In the genomic region with DNA sequence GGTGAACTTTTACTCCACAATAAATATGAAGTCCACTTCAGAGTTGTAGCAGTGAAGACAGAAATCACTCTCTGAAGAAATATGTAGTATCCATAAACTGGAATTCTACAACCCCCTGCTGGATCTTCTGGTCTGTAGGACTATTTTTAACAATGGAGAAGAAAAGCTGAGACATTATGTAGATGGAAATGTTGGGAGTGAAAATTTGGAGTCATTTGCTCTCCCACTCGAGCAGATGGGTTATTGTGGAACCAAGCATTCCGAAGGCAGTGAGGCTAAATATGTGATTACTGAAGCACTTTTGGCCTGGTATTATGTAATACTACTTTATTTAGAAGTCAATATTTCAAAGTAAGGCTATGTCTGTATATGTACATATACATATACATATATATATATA, we compare ENCODE assay signal across 23 mouse cellular contexts.
DNase-seq lines count a peak whose midpoint lies in the region; ATAC-seq lines count a peak whose summit lies in the region.
"Had no signal": no experiment of that assay in that cellular context is flagged by ENCODE, and none has a peak within 500 bp of the region (broad histone marks: within the 10 kb centered on the region; RNA-seq: fewer than 3 reads in every experiment).

No protein-coding gene starts in this region.

- H3K4me3 ChIP-seq in hindbrain, embryonic 14.5 days (replicated peaks; ENCODE audit: low read length), result no peak overlapping the region
- no peak overlapping the region for H3K4me3 ChIP-seq in hindbrain, embryonic 12.5 days
- H3K4me3 ChIP-seq: embryonic facial prominence, embryonic 13.5 days; forebrain, embryonic 12.5 days; heart, embryonic 10.5 days; hindbrain, embryonic 15.5 days had no signal

- H3K27me3 ChIP-seq in hindbrain, embryonic 14.5 days (ENCODE audit: control insufficient read depth, insufficient read depth, low read length), result no peaks in the 10 kb centered on the region
- H3K27me3 ChIP-seq in hindbrain, embryonic 12.5 days, result no peaks in the 10 kb centered on the region
- H3K27me3 ChIP-seq: CH12.LX; embryonic facial prominence, embryonic 13.5 days; forebrain, embryonic 12.5 days; hindbrain, embryonic 15.5 days; Patski had no signal

- H3K9me3 ChIP-seq in hindbrain, embryonic 14.5 days (ENCODE audit: control insufficient read depth, low read length), result no peaks in the 10 kb centered on the region
- H3K9me3 ChIP-seq in hindbrain, embryonic 12.5 days (replicated peaks), result no peaks in the 10 kb centered on the region
- H3K9me3 ChIP-seq: embryonic facial prominence, embryonic 13.5 days; forebrain, embryonic 12.5 days; heart, embryonic 10.5 days; hindbrain, embryonic 15.5 days had no signal

- no peak overlapping the region for H3K9ac ChIP-seq in hindbrain, embryonic 14.5 days
- no peak overlapping the region for H3K9ac ChIP-seq in hindbrain, embryonic 12.5 days
- H3K9ac ChIP-seq: embryonic facial prominence, embryonic 13.5 days; forebrain, embryonic 12.5 days; hindbrain, embryonic 15.5 days had no signal

- H3K4me1 ChIP-seq in hindbrain, embryonic 14.5 days (replicated peaks; ENCODE audit: control insufficient read depth, insufficient read depth, low read length), result no peaks in the 10 kb centered on the region
- H3K4me1 ChIP-seq in hindbrain, embryonic 12.5 days, result no peaks in the 10 kb centered on the region
- H3K4me1 ChIP-seq: embryonic facial prominence, embryonic 13.5 days; forebrain, embryonic 12.5 days; heart, embryonic 10.5 days; hindbrain, embryonic 15.5 days had no signal

- no peak for ATAC-seq in hindbrain, embryonic 14.5 days (ENCODE audit: low FRiP score)
- no peak for ATAC-seq in hindbrain, embryonic 12.5 days (ENCODE audit: low FRiP score)
- ATAC-seq: activated CD4-positive, CD25-positive, alpha-beta regulatory T cell, adult 4 months; forebrain, embryonic 16.5 days; Patski had no signal

- peak; percentile 9 for DNase-seq in hindbrain, embryonic 14.5 days (ENCODE audit: low spot score)
- DNase-seq in left cerebral cortex, adult 11 months (ENCODE audit: low spot score), result peak; percentile 16
- DNase-seq in left cerebral cortex, postnatal 4 days, result no peak
- DNase-seq in layer of hippocampus, adult 9-11 months, result peak; percentile 48
- DNase-seq in left cerebral cortex, postnatal 14 days (ENCODE audit: low spot score in 2 of 2), result peak; percentile 19 to 32
- no peak for DNase-seq in thymus, postnatal 25 days
- DNase-seq in thymus, postnatal 4 days, result no peak
- DNase-seq: adrenal gland, postnatal 14 days; cerebellum, adult 18-20 months; cerebellum, adult 9-11 months; cerebellum, postnatal 36 days; gastrocnemius, postnatal 10 days; heart, adult 18-20 months; heart, postnatal 10 days had no signal

- no peaks in the 10 kb centered on the region for H3K36me3 ChIP-seq in hindbrain, embryonic 14.5 days (replicated peaks; ENCODE audit: control insufficient read depth, insufficient read depth)
- no peaks in the 10 kb centered on the region for H3K36me3 ChIP-seq in hindbrain, embryonic 12.5 days
- H3K36me3 ChIP-seq: embryonic facial prominence, embryonic 13.5 days; forebrain, embryonic 12.5 days; heart, embryonic 10.5 days; hindbrain, embryonic 15.5 days had no signal

- H3K4me2 ChIP-seq in hindbrain, embryonic 14.5 days (replicated peaks), result no peak overlapping the region
- H3K4me2 ChIP-seq in hindbrain, embryonic 12.5 days (replicated peaks), result no peak overlapping the region
- H3K4me2 ChIP-seq: embryonic facial prominence, embryonic 13.5 days; forebrain, embryonic 12.5 days; hindbrain, embryonic 15.5 days had no signal

- WGBS in hindbrain, embryonic 14.5 days, result 96% methylated on average over 2 of the region's 2 CpGs
- WGBS in hindbrain, embryonic 12.5 days, result 89% methylated on average over 2 of the region's 2 CpGs

- intact Hi-C loops in left cerebral cortex, postnatal 4 days (cut with DNase I), result no loop called here
- intact Hi-C loops in left cerebral cortex, postnatal 14 days (cut with DNase I), result no loop called here

- H3K27ac ChIP-seq in hindbrain, embryonic 14.5 days, result no peak overlapping the region
- H3K27ac ChIP-seq in hindbrain, embryonic 12.5 days, result no peak overlapping the region
- H3K27ac ChIP-seq: embryonic facial prominence, embryonic 13.5 days; forebrain, embryonic 12.5 days; heart, embryonic 10.5 days; hindbrain, embryonic 15.5 days had no signal

Comparison
In these comparisons a context has a peak if more than half of its experiments do, and no peak if none do; other contexts are left out.
1. DNase-seq: peak in hindbrain, embryonic 14.5 days (single experiment), left cerebral cortex, adult 11 months (single experiment), layer of hippocampus, adult 9-11 months (single experiment) and left cerebral cortex, postnatal 14 days (2 of 2); none in left cerebral cortex, postnatal 4 days (single experiment), thymus, postnatal 25 days (single experiment) and thymus, postnatal 4 days (single experiment).